Mouse (Mus musculus): Measurements from ENCODE around the gene Gnas.
"Not testable (repeated sequence)": the region's sequence is repeated elsewhere in the genome, so short reads cannot be mapped to it uniquely, and the experiment has no call there.

Gnas gene

DNA sequence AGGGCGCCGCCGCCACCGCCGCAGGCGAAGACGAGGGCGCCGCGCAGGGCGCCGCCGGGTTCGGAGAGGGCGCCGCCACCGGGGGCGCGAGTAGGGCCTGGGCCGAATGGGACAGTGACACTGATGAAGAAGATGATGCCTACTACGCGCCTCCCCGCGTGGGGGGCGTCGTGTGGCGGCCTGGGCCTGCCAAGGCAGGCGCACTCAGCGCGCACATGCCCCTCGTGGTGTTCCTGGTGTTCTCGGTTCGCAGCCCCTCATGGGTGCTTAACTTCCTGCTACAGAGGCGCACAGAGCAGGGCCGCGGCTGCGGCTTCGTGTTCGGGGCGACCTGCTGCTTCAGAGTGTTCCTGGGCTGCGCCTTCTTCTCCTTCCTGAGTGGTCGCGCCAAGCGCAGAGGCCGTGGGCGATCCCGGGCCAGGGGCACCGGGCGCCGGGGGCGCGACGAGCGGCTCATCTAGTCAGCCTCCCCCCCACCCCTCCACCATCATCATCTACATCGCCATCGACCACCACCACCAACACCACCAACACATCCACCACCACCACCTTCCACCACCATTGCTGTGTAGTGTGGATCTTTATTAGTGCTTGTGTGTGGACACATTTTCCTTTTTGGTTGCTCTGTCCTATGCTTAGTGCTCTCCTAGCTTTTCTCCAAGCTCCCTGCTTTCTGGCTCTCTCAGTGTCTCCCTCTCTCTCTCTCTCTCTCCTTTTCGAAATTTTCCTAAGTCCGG, 45.0 kb downstream of the Gnas start:
- peak in 1 of 2 experiments; percentile 33 for DNase-seq

DNA sequence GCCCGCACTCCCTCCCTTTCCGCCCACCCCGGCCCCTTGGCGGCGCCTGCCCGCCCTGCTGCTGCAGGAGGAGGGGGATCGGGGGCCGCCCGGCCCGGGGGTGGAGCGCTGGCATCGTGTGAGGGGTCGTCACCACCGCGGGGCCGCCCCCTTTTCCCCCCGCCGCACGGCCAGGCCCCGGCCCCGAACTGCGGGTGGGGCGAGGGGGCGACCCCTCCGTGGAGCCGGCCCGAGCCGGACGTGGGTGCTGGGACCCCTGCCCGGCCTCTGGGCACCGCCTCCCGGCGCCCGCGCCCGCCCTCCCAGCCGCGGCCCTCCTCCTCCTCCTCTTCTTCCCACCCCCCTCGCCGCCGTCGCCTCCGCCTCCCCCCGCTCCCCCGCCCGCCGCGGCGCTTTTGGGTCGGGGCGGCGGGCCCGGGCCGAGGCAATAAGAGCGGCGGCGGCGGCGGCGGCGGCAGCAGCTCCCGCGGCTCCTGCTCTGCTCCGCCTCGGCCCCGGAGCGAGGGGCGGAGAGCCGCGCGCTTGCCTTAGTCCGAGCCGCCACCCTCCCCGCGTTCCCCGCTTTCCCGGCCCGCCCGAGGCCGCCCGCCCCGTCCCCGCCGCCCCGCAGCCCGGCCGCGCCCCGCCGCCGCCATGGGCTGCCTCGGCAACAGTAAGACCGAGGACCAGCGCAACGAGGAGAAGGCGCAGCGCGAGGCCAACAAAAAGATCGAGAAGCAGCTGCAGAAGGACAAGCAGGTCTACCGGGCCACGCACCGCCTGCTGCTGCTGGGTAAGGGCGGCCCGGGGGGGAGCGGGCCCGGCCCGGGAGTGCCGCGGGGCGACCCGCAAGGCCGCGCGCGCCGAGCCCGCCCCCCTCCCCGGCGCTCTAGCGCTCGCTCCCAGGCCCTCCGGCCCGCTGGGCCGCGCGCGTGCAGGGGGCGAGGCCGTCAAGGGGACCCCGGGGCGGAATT, 45.8 kb downstream of the Gnas start:
- peak; percentile 66 to 78 for DNase-seq

DNA sequence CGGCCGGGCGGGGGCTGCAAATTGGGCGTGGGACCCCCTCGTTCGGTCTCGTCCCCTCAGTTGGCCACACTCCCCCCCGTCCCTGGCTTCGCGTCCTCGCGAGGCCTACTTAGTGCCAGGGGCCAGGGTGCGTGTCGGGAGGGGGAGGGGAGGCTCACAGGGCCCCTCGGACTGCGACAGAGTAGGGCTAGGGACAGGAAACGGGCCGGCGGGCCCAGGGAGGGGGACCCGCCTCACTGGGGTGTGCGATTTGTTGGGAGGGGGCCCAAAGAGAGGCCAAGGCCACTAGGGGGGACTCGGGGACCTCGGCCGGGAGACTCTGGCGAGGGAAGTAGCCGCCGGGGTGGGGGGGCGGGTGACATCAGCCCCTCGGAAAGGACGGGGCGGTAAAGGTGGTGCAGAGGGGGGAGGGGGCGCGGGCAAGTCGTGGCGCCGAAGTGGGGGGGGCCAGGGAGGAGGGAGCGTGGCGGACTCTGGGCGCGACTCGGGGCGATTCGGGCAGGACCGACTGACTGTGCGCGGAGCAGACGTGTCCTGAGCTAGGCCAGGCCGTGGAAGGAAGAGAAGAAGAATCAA, 46.6 kb downstream of the Gnas start:
- DNase-seq = peak; percentile 64 to 74

DNA sequence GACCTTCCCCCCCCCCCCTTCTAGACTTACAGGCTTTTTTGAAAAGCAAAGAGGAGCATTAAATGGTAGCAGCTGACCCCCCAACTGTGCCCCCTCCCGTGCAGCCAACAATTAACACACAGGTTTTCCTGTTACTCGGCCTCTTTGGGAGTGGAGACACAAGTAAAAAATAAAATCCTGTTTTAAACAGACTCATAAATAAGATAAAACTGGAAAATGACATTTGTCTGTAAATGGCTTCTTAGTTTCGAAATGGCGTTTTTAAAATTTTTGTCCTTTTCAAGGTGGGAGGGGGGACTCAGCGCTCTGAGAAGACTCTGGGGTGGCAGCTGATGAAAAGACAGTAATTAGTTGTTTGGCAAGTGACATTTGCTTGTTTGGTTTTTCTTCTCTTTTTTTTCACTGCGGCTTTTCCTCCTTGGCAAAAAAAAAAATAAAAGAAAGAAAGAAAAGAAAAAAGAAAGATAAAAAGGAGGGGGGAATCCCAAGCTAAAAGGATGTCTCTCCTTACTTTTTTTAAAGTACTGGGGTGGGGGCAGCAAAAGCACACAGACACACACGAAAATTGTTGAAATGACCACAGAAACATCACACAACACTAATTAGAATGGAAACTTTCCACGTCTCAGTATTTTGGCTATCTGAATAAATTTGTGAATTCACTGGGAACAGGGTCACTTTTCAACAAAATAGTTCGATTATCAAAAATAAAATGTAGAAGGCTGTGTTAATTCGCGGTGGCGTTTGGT, 47.3 kb downstream of the Gnas start:
- no peak for DNase-seq

DNA sequence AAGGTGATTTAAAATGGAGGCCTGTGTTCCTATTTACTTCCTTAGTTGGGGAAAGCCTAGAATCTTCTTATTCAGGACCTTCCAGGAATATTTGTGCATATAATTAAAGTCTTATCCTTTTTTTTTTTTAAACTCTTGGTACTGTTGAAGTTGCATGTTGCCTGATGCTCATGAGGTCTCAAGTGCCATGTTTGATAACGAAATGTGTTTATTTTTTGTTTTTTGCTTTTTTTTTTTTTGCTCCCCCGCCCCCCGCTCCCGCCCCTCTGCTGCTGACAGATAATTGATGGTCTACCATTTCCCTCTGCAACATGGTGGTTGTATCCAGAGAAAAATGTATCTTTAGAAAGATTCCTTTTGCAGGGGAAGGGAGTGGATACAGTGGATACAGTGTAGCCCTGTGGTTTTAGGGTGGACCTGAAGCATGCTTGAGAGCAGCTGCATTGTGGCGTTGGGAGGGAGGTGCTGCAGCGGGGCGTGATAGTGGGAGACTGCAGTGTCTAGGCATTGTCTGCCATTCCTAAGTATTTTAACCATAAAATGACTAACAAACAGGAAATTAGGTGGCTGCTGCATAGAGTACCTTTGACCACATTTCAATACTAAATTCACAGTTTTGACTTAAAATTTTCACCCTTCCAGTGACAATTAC, 49.2 kb downstream of the Gnas start:
- DNase-seq = no peak

DNA sequence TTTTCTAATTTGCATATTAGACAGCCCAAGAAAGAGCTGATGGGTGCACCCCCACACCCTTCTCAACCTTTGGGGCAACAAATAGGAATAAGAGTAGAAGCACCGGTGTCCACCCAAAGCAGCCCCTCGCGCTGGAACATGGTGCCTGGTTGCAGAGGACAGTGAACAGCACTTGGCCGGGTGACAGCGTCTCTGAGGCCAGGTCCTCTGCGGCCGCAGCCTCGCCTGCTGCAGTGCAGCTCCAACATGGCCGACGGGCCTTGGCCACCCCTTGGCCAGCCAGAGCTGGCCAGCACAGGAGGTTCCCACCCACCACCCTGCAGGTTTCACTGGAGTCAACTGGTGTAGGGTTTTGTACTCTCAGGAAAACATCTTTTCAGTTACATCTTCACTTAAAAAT, 50.3 kb downstream of the Gnas start:
- DNase-seq = peak; percentile 43 to 44

DNA sequence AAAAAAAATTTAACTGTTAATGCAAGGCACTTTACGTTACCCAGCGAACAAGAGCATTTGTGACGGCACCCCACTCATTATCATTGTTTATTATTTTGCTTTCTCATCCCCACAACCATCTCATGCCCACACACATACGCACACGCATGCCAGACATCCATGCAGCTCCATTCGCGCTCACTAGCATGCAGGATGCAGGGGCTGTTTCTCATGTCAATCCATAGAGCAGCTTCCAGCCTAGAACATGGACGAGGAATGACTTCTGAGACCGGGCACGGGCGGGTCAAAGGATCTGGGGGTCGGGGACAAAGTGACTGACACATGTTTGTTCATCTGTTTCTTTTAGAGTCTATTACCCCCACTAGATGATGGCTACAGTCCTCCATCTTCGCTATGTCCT, 53.2 kb downstream of the Gnas start:
- no peak for DNase-seq

DNA sequence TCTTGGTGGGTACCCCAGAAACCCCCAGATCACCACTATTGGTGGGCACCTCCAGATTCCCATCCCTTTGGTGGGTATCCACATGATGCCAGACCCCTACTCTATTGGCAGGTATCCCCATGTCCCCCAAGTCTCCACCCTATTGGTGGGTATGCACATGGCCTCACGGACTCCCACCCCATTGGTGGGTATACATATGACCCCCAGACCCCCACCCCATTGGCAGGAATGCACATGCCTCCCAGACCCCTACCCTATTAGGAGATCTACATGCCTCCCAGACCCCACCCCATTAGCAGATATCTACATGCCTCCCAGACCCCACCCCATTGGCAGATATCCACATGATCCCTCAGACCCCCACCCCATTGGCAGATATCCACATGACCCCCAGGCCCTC, 55.6 kb downstream of the Gnas start:
- DNase-seq = no peak

DNA sequence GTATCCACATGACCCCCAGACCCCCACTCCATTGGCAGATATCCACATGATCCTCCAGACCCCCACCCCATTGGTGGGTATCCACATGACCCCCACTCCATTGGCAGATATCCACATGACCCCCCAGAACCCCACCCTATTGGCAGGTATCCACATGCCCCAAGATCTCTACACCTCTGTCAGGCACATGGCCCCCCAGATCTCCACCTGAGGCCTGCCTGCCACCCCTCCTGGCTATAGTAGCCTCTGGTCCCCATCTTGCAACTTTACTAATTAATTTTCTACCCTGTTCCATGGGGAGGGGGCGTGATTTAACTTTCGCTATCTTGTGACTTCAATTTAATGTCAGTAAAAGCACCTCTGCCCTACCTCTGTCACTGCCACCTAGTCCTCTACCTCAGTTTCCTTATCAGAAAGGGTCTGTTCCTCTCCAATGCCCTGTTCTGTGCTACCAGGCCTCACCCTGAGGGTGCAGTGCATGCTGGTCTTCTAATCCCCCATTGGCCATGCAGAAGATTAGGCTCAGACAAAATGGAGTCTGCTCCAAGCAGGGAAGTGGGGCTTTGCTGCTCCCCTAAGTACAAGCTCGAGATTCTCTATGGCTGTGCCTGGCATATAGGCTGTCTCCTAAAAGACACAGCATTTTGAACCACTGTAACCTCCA, 56.2 kb downstream of the Gnas start:
- DNase-seq = no peak

DNA sequence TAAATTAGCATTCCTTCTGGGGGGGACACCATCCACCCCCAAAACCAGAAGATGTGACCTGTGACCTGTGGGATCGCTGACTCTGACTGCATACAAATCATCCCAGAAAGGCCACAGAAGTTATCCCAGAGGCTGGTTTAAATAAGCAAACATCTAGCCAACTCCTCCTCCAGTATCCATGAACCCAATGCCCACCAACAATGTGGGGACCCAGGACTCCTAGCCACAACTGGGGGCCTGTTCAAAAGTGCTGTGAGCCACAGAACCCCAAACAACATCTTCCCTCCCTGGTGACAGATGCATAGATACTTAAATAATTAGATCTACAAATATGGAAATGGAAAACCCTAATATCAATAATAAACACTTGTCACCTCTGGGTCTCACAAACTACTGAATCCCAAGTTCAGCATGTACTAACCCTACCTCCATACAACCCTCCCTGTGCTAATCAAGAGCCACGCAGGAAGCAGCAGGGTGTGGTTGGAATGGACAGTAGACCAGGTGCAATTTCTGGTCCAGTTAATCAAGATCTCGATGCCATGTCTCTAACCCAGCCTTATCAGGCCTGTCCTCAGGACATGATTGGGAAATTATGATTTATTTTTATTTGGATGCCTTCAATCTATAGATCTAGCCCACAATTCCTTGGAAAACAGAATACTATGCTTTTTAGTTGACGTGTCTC, 56.9 kb downstream of the Gnas start:
- no peak for DNase-seq

DNA sequence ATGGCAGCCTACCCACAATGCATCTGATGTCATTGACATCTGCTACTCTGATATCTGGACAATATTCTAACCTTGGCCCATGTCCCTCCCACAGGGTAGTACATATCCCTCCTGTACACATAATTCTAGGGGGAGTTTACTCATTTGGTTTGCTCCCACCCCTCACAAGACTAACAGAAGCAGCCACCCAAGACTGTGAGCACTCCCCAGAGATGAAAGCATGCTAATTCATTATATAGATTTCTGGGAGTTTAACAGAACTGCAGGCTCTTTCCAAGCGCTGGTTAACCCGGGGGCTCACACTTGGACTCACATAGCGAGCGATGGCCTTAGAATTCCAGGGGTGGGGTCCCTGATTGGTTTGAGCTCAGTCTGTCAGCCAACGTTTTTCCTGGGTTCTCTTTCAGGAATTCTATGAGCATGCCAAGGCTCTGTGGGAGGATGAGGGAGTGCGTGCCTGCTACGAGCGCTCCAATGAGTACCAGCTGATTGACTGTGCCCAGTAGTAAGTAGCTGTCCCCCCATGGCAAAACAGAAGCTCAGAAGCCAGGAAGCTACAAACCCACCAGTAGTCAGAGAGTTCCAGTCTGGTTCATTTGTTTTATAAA, 58.8 kb downstream of the Gnas start:
- no peak for DNase-seq

DNA sequence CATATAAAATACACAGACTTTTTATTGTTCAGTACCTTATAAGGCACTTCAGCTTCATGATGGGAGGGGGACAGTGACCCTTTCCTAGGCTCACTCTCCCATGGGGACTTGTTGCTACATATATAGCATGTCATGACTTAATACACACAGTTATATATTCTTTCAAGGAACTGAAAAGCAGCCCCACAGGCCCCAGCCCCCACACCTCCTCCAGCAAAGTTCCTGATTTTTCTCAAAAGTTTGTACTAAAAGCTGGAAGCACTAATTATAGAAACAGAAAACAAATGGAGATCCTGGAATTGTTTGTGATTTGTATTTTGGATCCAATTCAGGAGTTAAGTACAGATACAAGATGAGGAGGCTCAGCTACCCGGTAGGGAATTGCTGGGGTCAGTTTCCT, 59.4 kb downstream of the Gnas start:
- no peak for DNase-seq

DNA sequence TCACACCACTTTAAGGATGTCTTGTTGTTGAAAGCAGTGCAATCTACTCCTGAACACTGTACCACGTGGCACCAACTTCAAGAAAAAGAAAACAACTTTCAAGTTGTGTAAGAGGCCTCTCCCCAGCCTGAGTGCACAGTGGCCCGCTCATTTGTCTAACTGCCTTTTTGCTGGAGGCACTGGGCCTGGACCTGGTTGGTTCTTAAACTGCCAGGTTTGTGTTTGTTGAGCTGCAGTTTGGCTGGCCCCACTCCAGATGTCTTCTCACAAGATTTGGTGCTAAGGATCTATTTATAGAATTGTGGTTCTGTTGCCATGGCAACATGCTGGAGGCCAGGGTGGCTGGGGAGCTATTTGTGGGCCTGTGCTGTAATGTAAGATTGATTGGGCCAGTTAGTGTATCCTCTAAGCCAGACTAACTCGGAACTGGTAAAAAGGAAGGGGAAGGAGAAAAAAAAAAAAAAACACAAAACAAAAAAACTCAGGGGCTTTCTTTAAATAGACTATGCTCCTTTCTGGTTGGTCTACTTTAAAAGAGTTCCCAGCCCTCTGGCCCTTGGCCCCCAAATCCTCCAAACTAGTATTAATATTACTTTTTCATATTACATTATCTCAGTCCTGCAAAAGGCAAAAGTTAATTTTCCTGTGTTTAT, 60.0 kb downstream of the Gnas start:
- DNase-seq = peak; percentile 57 to 65

DNA sequence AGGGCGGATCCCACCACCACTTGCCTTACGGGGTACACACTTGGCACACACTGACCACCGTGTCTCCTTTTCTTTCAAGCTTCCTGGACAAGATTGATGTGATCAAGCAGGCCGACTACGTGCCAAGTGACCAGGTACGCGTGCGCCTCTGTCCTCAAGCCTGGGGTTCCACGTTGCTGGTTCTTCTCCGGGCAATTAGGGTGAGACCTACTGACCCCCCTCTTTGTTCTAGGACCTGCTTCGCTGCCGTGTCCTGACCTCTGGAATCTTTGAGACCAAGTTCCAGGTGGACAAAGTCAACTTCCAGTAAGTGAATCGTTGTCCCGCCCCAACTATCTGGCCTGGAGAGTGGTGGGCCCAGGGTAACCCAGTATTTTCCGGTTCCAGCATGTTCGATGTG, 60.9 kb downstream of the Gnas start:
- no peak for DNase-seq

DNA sequence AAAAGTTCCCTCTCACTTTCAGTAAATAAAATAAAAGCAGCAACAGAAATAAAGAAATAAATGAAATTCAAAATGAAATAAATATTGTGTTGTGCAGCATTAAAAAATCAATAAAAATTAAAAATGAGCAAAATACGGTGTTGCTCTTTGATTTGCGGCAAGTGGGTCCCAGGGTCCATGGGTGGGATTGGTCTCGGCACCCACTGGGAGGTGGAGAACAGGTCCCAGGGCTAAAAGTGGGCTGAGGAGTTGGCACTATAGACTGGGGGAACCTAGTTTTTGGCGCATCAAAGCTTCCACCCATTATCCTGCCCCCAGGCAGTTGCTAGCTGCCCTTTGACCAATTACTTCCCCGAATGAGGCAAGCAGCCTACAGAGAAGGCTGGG, 62.5 kb downstream of the Gnas start, which contains the start of gene Gm20721:
Gene Gm20721, minus strand, starts transcription at position 101 of the 387 bp plus-strand sequence.
- DNase-seq = no peak

DNA sequence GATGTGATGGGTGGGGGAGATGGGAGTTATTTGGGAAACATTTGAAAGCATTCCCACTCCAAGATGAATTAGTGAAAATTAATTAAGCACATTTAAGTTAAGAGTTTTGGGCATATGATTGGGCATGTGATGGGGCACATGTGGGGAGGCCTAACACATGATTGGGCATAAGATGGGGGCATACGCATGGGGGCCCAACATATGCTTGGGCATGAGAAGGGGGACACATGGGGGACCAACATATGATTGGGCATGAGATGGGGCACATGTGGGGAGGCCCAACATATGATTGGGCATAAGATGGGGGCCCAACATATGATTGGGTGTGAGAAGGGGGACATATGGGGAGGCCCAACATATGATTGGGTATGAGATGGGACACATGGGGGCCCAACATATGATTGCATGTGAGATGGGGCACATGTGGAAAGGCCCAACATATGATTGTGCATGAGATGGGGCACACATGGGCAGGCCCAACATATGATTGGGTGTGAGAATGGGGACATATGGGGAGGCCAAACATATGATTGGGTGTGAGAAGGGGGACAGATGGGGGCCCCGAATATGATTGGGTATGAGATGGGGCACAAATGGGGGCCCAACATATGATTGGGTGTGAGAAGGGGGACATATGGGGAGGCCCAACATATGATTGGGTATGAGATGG, 63.0 kb downstream of the Gnas start:
- not testable (repeated sequence) for DNase-seq

DNA sequence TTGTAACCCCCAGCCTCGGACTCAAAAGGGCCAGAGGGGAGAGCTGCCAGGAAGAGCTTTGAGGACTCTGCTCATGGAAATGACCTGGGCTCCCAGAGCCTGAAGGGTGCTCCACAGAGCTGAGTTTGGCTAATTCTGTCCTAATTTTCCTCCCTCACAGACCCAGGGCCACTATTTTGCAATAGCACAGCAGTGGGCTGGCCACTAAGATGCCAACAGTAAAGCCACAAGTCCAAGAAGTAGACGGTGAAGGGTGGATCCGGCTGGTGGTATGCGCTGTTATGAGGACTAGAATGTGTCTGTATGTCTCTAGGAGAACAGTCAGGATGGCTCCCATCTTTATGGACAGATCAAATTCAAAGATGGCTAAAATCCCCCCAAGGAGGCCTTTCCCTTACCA, 74.4 kb downstream of the Gnas start:
- DNase-seq = no peak

DNA sequence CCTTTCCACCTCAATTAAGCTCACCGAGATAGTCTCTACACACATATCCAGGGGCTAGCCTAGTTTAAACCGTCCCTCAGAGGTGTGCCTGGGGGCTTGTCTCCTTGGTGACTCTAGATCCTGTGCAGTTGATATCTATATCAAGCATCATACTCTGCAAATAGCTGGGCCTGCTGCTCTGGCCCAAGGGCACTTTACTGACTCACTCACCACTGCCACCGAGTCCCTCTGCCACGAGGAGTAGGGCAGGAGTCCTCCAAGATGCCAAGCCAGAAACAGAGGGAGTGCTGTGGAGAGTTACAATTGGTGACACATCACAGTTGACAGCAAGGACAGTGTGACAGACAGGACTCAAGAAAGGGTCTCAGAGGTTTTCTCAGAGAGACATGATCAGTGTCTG, 75.5 kb downstream of the Gnas start:
- DNase-seq = no peak

DNA sequence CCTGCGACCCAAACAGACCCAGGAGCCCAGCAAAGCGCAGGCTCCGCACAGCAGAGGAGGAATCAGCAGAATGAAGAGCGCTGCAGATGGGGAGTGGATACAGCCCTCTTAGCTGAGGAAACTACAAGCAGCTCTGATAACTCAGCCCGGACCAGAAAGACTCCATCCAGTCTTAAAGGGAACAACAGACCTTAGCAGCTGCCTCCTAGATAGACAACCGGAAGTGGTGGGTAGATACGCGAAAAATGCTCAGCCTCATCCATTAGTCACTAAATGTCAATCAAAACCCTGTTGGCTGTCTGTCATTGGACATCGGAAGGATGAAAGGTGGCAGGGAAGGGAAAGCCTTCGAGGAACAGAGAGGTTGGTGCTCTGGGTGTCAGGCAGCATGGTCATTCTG, 82.5 kb downstream of the Gnas start:
- no peak for DNase-seq

DNA sequence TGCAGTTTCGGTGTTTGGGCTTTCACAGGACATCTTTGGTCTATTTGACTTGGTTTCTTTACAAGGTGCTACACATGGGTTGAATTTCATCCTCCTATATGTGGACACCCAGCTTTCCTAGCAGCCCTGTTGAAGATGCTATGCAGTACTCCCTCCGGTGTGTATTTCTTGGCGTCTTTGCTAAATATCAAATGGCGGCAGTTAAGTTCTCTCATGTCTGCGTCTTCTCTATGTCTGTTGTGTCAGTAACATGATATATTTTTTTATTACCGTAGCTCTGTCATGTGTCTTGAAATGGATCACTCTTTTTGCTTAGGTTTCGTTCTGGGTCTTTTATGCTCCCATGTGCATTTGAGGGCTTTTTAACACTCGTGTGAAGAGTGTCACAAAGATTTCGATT, 96.9 kb downstream of the Gnas start:
- DNase-seq = no peak
